Mouse (Mus musculus) MEL (cell line): ENCODE results near the gene Map2k4. TPM values are rescaled to one million over a fixed set of nuclear protein-coding genes. Genes with fewer than 3 reads are reported as not detected.

Source experiments
- DNase-seq: peaks from one replicate; pipeline ENCODE4 v3.0.0; 2011; ENCODE audit warnings: low read depth, low spot score
- H3K27ac ChIP-seq: 2 replicates; pipeline ENCODE4 v1.5.1; 2012; ENCODE audit warnings: low read depth, mild to moderate bottlenecking, control low read depth, low read length, moderate library complexity; ENCODE audit not compliant: control insufficient read depth
- H3K27me3 ChIP-seq, 2 experiments: fragments of 150-350 bp in 1 of 2; sonication (generic) in 1 of 2; 2 replicates each; pipeline ENCODE4 v1.6.1; 2012; ENCODE audit warnings: low read length in 2 of 2, mild to moderate bottlenecking in 2 of 2, improper control_type of control experiment in 1 of 2, moderate library complexity in 1 of 2; ENCODE audit not compliant: insufficient read depth in 2 of 2, control insufficient read depth in 1 of 2
- H3K36me3 ChIP-seq, 2 experiments: 2 replicates each; pipeline ENCODE4 v1.6.1; 2012 to 2014; ENCODE audit warnings: low read length in 2 of 2, improper control_type of control experiment in 1 of 2, inconsistent platforms in 1 of 2, mild to moderate bottlenecking in 1 of 2; ENCODE audit not compliant: insufficient read depth in 2 of 2, control insufficient read depth in 1 of 2
- H3K4me1 ChIP-seq, 2 experiments: fragments of 150-350 bp in 1 of 2; sonication (generic) in 1 of 2; 2 replicates each; pipeline ENCODE4 v1.6.1; 2012; ENCODE audit warnings: low read length in 2 of 2, improper control_type of control experiment in 1 of 2, mild to moderate bottlenecking in 1 of 2; ENCODE audit not compliant: insufficient read depth in 2 of 2, control insufficient read depth in 1 of 2
- H3K4me3 ChIP-seq, 2 experiments: fragments of 150-350 bp in 1 of 2; sonication (generic) in 1 of 2; 2 replicates each; pipeline ENCODE4 v1.5.1; 2012; ENCODE audit warnings: low read depth in 2 of 2, low read length in 2 of 2, mild to moderate bottlenecking in 2 of 2, moderate library complexity in 2 of 2, control low read depth in 1 of 2, improper control_type of control experiment in 1 of 2; ENCODE audit not compliant: control insufficient read depth in 1 of 2, insufficient read depth in 1 of 2
- H3K79me2 ChIP-seq: 2 replicates; pipeline ENCODE4 v1.6.1; 2012; ENCODE audit warnings: mild to moderate bottlenecking, low read length, moderate library complexity; ENCODE audit not compliant: control insufficient read depth, poor library complexity, insufficient read depth
- H3K9ac ChIP-seq: 2 replicates; pipeline ENCODE4 v1.6.1; 2012; ENCODE audit warnings: low read depth, mild to moderate bottlenecking, control low read depth, low read length, moderate library complexity; ENCODE audit not compliant: control insufficient read depth, poor library complexity, severe bottlenecking
- H3K9me3 ChIP-seq: fragments of 150-350 bp; sonication (generic); replicated peaks from 2 replicates; pipeline ENCODE4 v1.6.1; 2012; ENCODE audit warnings: mild to moderate bottlenecking, low read length, improper control_type of control experiment, moderate library complexity; ENCODE audit not compliant: insufficient read depth
- CHD1 ChIP-seq: IDR thresholded peaks from 2 replicates; pipeline ENCODE4 v1.6.1; 2012; ENCODE audit warnings: low read depth, mild to moderate bottlenecking, inconsistent platforms, low read length, improper control_type of control experiment
- CHD2 ChIP-seq: IDR thresholded peaks from 2 replicates; pipeline ENCODE4 v1.6.1; 2011; ENCODE audit warnings: low read length, improper control_type of control experiment
- CTCF ChIP-seq, 3 experiments: IDR thresholded peaks in 2 of 3; conservative IDR thresholded peaks in 1 of 3; 2 replicates each; pipeline ENCODE4 v1.5.1; 2011 to 2012; ENCODE audit warnings: low read length in 3 of 3, low read depth in 2 of 3, mild to moderate bottlenecking in 2 of 3, improper control_type of control experiment in 1 of 3, inconsistent platforms in 1 of 3, mixed read lengths in 1 of 3, moderate library complexity in 1 of 3; ENCODE audit not compliant: control insufficient read depth in 1 of 3, insufficient read depth in 1 of 3, poor library complexity in 1 of 3, severe bottlenecking in 1 of 3
- E2F4 ChIP-seq: IDR thresholded peaks from 2 replicates; pipeline ENCODE4 v1.6.1; 2011; ENCODE audit warnings: low read depth, low read length, improper control_type of control experiment, borderline replicate concordance
- ELF1 ChIP-seq: IDR thresholded peaks from 2 replicates; pipeline ENCODE4 v1.6.1; 2014; ENCODE audit warnings: low read depth, mild to moderate bottlenecking, inconsistent platforms, low read length, improper control_type of control experiment, moderate library complexity
- EP300 ChIP-seq, 2 experiments: IDR thresholded peaks; 2 replicates each; pipeline ENCODE4 v1.6.1; 2011; ENCODE audit warnings: improper control_type of control experiment in 2 of 2, low read length in 2 of 2, low read depth in 1 of 2, mild to moderate bottlenecking in 1 of 2
- ETS1 ChIP-seq: IDR thresholded peaks from 2 replicates; pipeline ENCODE4 v1.6.1; 2012; ENCODE audit warnings: low read depth, mild to moderate bottlenecking, inconsistent platforms, low read length, improper control_type of control experiment, moderate library complexity
- GABPA ChIP-seq: IDR thresholded peaks from 2 replicates; pipeline ENCODE4 v1.6.1; 2012; ENCODE audit warnings: low read depth, mild to moderate bottlenecking, inconsistent platforms, low read length, improper control_type of control experiment, moderate library complexity
- GATA1 ChIP-seq: IDR thresholded peaks from 2 replicates; pipeline ENCODE4 v1.6.1; 2011; ENCODE audit warnings: low read depth, low read length, improper control_type of control experiment
- HCFC1 ChIP-seq: IDR thresholded peaks from 2 replicates; pipeline ENCODE4 v1.6.1; 2012; ENCODE audit warnings: low read depth, mild to moderate bottlenecking, inconsistent platforms, low read length, improper control_type of control experiment, moderate library complexity
- JUND ChIP-seq: IDR thresholded peaks from 2 replicates; pipeline ENCODE4 v1.6.1; 2011; ENCODE audit warnings: low read depth, mild to moderate bottlenecking, improper control_type of control experiment, low read length
- MAFK ChIP-seq: IDR thresholded peaks from 2 replicates; pipeline ENCODE4 v1.6.1; 2011; ENCODE audit warnings: low read depth, mild to moderate bottlenecking, low read length, improper control_type of control experiment, borderline replicate concordance
- MAX ChIP-seq: IDR thresholded peaks from 2 replicates; pipeline ENCODE4 v1.6.1; 2011; ENCODE audit warnings: low read length, improper control_type of control experiment
- MAZ ChIP-seq: IDR thresholded peaks from 2 replicates; pipeline ENCODE4 v1.6.1; 2012; ENCODE audit warnings: low read depth, mild to moderate bottlenecking, inconsistent platforms, low read length, improper control_type of control experiment
- MEF2A ChIP-seq: IDR thresholded peaks from 2 replicates; pipeline ENCODE4 v1.6.1; 2014; ENCODE audit warnings: low read depth, mild to moderate bottlenecking, inconsistent platforms, low read length, improper control_type of control experiment; ENCODE audit not compliant: poor library complexity, insufficient replicate concordance, severe bottlenecking; ENCODE audit errors: extremely low read depth
- MXI1 ChIP-seq: IDR thresholded peaks from 2 replicates; pipeline ENCODE4 v1.6.1; 2011; ENCODE audit warnings: mild to moderate bottlenecking, low read depth, low read length, improper control_type of control experiment
- MYB ChIP-seq: IDR thresholded peaks from 2 replicates; pipeline ENCODE4 v1.6.1; 2011; ENCODE audit warnings: mild to moderate bottlenecking, low read depth, low read length, improper control_type of control experiment
- MYC ChIP-seq: IDR thresholded peaks from 2 replicates; pipeline ENCODE4 v1.6.1; 2011; ENCODE audit warnings: low read depth, mild to moderate bottlenecking, low read length, improper control_type of control experiment, moderate library complexity
- NELFE ChIP-seq: IDR thresholded peaks from 2 replicates; pipeline ENCODE4 v1.6.1; 2011; ENCODE audit warnings: low read depth, low read length, improper control_type of control experiment
- NRF1 ChIP-seq: IDR thresholded peaks from 2 replicates; pipeline ENCODE4 v1.6.1; 2014; ENCODE audit warnings: low read depth, mild to moderate bottlenecking, inconsistent platforms, low read length, improper control_type of control experiment, moderate library complexity; ENCODE audit not compliant: poor library complexity, insufficient read depth, severe bottlenecking
- POLR2A ChIP-seq, 2 experiments: IDR thresholded peaks; 2 replicates each; pipeline ENCODE4 v1.6.1; 2011 to 2012; ENCODE audit warnings: low read length in 2 of 2, mild to moderate bottlenecking in 2 of 2, control low read depth in 1 of 2, improper control_type of control experiment in 1 of 2, low read depth in 1 of 2, moderate library complexity in 1 of 2; ENCODE audit not compliant: control insufficient read depth in 1 of 2, insufficient read depth in 1 of 2, poor library complexity in 1 of 2
- POLR2AphosphoS2 ChIP-seq: IDR thresholded peaks from 2 replicates; pipeline ENCODE4 v1.6.1; 2011; ENCODE audit warnings: low read length, improper control_type of control experiment
- RAD21 ChIP-seq: IDR thresholded peaks from 2 replicates; pipeline ENCODE4 v1.6.1; 2011; ENCODE audit warnings: mild to moderate bottlenecking, low read depth, low read length, improper control_type of control experiment
- RCOR1 ChIP-seq: IDR thresholded peaks from 2 replicates; pipeline ENCODE4 v1.6.1; 2012; ENCODE audit warnings: low read depth, mild to moderate bottlenecking, inconsistent platforms, low read length, improper control_type of control experiment
- SIN3A ChIP-seq: IDR thresholded peaks from 2 replicates; pipeline ENCODE4 v1.6.1; 2012; ENCODE audit warnings: low read length, improper control_type of control experiment, inconsistent platforms
- SMC3 ChIP-seq: IDR thresholded peaks from 2 replicates; pipeline ENCODE4 v1.6.1; 2011; ENCODE audit warnings: low read depth, low read length, improper control_type of control experiment
- TAL1 ChIP-seq: IDR thresholded peaks from 2 replicates; pipeline ENCODE4 v1.6.1; 2012; ENCODE audit warnings: mild to moderate bottlenecking, inconsistent platforms, low read length, moderate library complexity, mixed read lengths
- TBP ChIP-seq: IDR thresholded peaks from 2 replicates; pipeline ENCODE4 v1.8.0; 2011; ENCODE audit warnings: low read depth, low read length, improper control_type of control experiment
- TCF12 ChIP-seq: IDR thresholded peaks from 2 replicates; pipeline ENCODE4 v1.6.1; 2014; ENCODE audit warnings: low read depth, mild to moderate bottlenecking, inconsistent platforms, low read length, improper control_type of control experiment, moderate library complexity
- USF1 ChIP-seq: IDR thresholded peaks from 2 replicates; pipeline ENCODE4 v1.6.1; 2014; ENCODE audit warnings: low read depth, mild to moderate bottlenecking, inconsistent platforms, low read length, improper control_type of control experiment, moderate library complexity
- USF2 ChIP-seq, 2 experiments: IDR thresholded peaks; 2 replicates each; pipeline ENCODE4 v1.6.1; 2011 to 2012; ENCODE audit warnings: improper control_type of control experiment in 2 of 2, low read length in 2 of 2, borderline replicate concordance in 1 of 2, inconsistent platforms in 1 of 2, low read depth in 1 of 2, mild to moderate bottlenecking in 1 of 2; ENCODE audit not compliant: insufficient read depth in 1 of 2
- ZC3H11A ChIP-seq: IDR thresholded peaks from 2 replicates; pipeline ENCODE4 v1.6.1; 2012; ENCODE audit warnings: low read depth, mild to moderate bottlenecking, inconsistent platforms, low read length, improper control_type of control experiment
- ZKSCAN1 ChIP-seq: IDR thresholded peaks from 2 replicates; pipeline ENCODE4 v1.6.1; 2012; ENCODE audit warnings: low read depth, mild to moderate bottlenecking, inconsistent platforms, low read length, improper control_type of control experiment, moderate library complexity
- ZMIZ1 ChIP-seq: IDR thresholded peaks from 2 replicates; pipeline ENCODE4 v1.6.1; 2012; ENCODE audit warnings: low read depth, mild to moderate bottlenecking, inconsistent platforms, low read length, improper control_type of control experiment, moderate library complexity
- ZNF384 ChIP-seq: IDR thresholded peaks from 2 replicates; pipeline ENCODE4 v1.6.1; 2012; ENCODE audit warnings: low read depth, mild to moderate bottlenecking, inconsistent platforms, low read length, improper control_type of control experiment
- polyA plus RNA-seq, 2 experiments: library from polyadenylated mRNA; stranded (reverse) in 1 of 2; unstranded in 1 of 2; fragments of >175 nt in 1 of 2; fragments of >200 nt in 1 of 2; gene quantifications; 2 replicates each; pipeline versions ENCODE4 v1.2.1 to v1.2.4; 2012; ENCODE audit warnings: low replicate concordance in 2 of 2, low read depth in 1 of 2; ENCODE audit not compliant: insufficient read length in 2 of 2, insufficient read depth in 1 of 2, missing spikeins in 1 of 2
- total RNA-seq: library from RNA; depleted of rRNA; stranded (reverse); fragments of 300-350 nt; gene quantifications from 2 replicates; pipeline ENCODE4 v1.2.3, GENCODE M21; 2012

The Map2k4 gene
- total and polyA plus RNA-seq, 3 experiments, result 20.0 to 70.7 (median 21.8) TPM

- H3K79me2 ChIP-seq, result no peaks in the 10 kb centered on the region
- H3K4me1 ChIP-seq, result peaks cover 14 to 25% of the 10 kb centered on the region in 2 experiments
- H3K27me3 ChIP-seq, result no peaks in the 10 kb centered on the region; a peak in 1 of 4 replicates
- peaks cover 0 to 24% of the 10 kb centered on the region in 2 experiments; a peak in 2 of 4 replicates for H3K36me3 ChIP-seq
- DNase-seq, result peak; percentile 89
- H3K9me3 ChIP-seq, result no peaks in the 10 kb centered on the region
- H3K4me3 ChIP-seq, result no peak overlapping the region
- H3K27ac ChIP-seq, result peak overlapping the region; percentile 44; the same call in 1 of the 2 replicates
- no peak overlapping the region for H3K9ac ChIP-seq
- TF ChIP-seq USF1 (no peak), ETS1 (peak; percentile 86), MEF2A (peak; percentile 90), SMC3 (no peak), NRF1 (no peak), MXI1 (peak; percentile 39; the same call in 1 of the 2 replicates), E2F4 (no peak), SIN3A (peak; percentile 49; the same call in 1 of the 2 replicates), MYC (no peak), MAZ (no peak; the same call in 1 of the 2 replicates), NELFE (no peak), ELF1 (no peak), HCFC1 (no peak), CHD2 (no peak), ZMIZ1 (no peak), EP300 (IDR thresholded peaks at IDR 0.05; ENCODE audit: low read depth in 1 of 2, low read length in 2 of 2) (peak; percentile 91 to 92), MAFK (peak; percentile 9; the same call in 1 of the 2 replicates), TBP (no peak), ZNF384 (no peak), GATA1 (peak; percentile 96), RCOR1 (peak; percentile 82), CHD1 (no peak), RAD21 (no peak), CTCF (IDR thresholded peaks at IDR 0.05 in 2 of 3, conservative IDR thresholded peaks at IDR 0.05 in 1 of 3; ENCODE audit: control insufficient read depth in 1 of 3, insufficient read depth in 1 of 3, low read depth in 2 of 3, low read length in 3 of 3, poor library complexity in 1 of 3, severe bottlenecking in 1 of 3) (no peak), MYB (no peak), GABPA (no peak), TAL1 (peak; percentile 77), USF2 (IDR thresholded peaks at IDR 0.05; ENCODE audit: borderline replicate concordance in 1 of 2, insufficient read depth in 1 of 2, low read depth in 1 of 2, low read length in 2 of 2) (no peak), ZKSCAN1 (no peak), ZC3H11A (no peak), JUND (no peak), TCF12 (peak; percentile 96), POLR2AphosphoS2 (no peak), MAX (no peak), POLR2A (IDR thresholded peaks at IDR 0.05; ENCODE audit: control insufficient read depth in 1 of 2, insufficient read depth in 1 of 2, low read depth in 1 of 2, low read length in 2 of 2, poor library complexity in 1 of 2) (no peak)
Measured at GRCm38 (mm10) chr11:65649956-65650715, 138.0 kb downstream of the Map2k4 start.
